Mouse (Mus musculus) forebrain, embryonic 11.5 days (tissue): ENCODE data around the gene Hoxb8. TPM values are rescaled to one million over a fixed set of nuclear protein-coding genes. Genes with fewer than 3 reads are reported as not detected.

Experiments used
- ATAC-seq: fragments of 200-750 bp; cut with Nextera tagmentation; replicated peaks from 2 replicates; pipeline ENCODE4 v1.8.0; 2017; ENCODE audit warnings: moderate TSS enrichment; ENCODE audit not compliant: low FRiP score
- DNase-seq: peaks from one replicate; pipeline ENCODE4 v3.0.0-alpha.2; 2017; ENCODE audit warnings: low spot score
- H3K27ac ChIP-seq: fragments of 300-500 bp; sonication (generic); 2 replicates; pipeline ENCODE4 v1.5.1; 2014; ENCODE audit warnings: low read depth, low read length
- H3K27me3 ChIP-seq: fragments of 300-500 bp; sonication (generic); 2 replicates; pipeline ENCODE4 v1.6.1; 2014; ENCODE audit warnings: mild to moderate bottlenecking, low read length, mixed read lengths; ENCODE audit not compliant: control insufficient read depth, insufficient read depth
- H3K36me3 ChIP-seq: fragments of 300-500 bp; sonication (generic); 2 replicates; pipeline ENCODE4 v1.6.1; 2014; ENCODE audit warnings: mild to moderate bottlenecking, low read length, moderate library complexity, mixed read lengths; ENCODE audit not compliant: control insufficient read depth, insufficient read depth
- H3K4me1 ChIP-seq: fragments of 300-500 bp; sonication (generic); replicated peaks from 2 replicates; pipeline ENCODE4 v1.6.1; 2014; ENCODE audit warnings: low read length, mixed read lengths; ENCODE audit not compliant: control insufficient read depth, insufficient read depth
- H3K4me2 ChIP-seq: fragments of 300-500 bp; sonication (generic); 2 replicates; pipeline ENCODE4 v1.6.1; 2014; ENCODE audit warnings: low read depth, mild to moderate bottlenecking, low read length, moderate library complexity, mixed read lengths; ENCODE audit not compliant: severe bottlenecking
- H3K4me3 ChIP-seq: fragments of 300-500 bp; sonication (generic); 2 replicates; pipeline ENCODE4 v1.5.1; 2014; ENCODE audit warnings: low read depth, low read length
- H3K9ac ChIP-seq: fragments of 300-500 bp; sonication (generic); 2 replicates; pipeline ENCODE4 v1.6.1; 2014; ENCODE audit warnings: low read length
- H3K9me3 ChIP-seq: fragments of 300-500 bp; sonication (generic); 2 replicates; pipeline ENCODE4 v1.6.1; 2016; ENCODE audit warnings: low read length, mixed read lengths; ENCODE audit not compliant: control insufficient read depth
- WGBS: fragments of 180-500 bp; shearing (Covaris S2); extraction: QIAGEN DNeasy Blood & Tissue Kit; methylation state at CpG from one replicate; pipeline ENCODE4 v1.1.7; 2014; 5-methylcytosine and 5-hydroxymethylcytosine counted together
- polyA plus RNA-seq: library from polyadenylated mRNA; unstranded; fragments of >200 nt; fragmentation: Nextera tagmentation; extraction: Ambion mirVana; gene quantifications from 2 replicates; pipeline ENCODE4 v1.2.1, GENCODE M21; 2014

Gene Hoxb8
- polyA plus RNA-seq, 1 experiment from 2014 or later = not detected

DNA sequence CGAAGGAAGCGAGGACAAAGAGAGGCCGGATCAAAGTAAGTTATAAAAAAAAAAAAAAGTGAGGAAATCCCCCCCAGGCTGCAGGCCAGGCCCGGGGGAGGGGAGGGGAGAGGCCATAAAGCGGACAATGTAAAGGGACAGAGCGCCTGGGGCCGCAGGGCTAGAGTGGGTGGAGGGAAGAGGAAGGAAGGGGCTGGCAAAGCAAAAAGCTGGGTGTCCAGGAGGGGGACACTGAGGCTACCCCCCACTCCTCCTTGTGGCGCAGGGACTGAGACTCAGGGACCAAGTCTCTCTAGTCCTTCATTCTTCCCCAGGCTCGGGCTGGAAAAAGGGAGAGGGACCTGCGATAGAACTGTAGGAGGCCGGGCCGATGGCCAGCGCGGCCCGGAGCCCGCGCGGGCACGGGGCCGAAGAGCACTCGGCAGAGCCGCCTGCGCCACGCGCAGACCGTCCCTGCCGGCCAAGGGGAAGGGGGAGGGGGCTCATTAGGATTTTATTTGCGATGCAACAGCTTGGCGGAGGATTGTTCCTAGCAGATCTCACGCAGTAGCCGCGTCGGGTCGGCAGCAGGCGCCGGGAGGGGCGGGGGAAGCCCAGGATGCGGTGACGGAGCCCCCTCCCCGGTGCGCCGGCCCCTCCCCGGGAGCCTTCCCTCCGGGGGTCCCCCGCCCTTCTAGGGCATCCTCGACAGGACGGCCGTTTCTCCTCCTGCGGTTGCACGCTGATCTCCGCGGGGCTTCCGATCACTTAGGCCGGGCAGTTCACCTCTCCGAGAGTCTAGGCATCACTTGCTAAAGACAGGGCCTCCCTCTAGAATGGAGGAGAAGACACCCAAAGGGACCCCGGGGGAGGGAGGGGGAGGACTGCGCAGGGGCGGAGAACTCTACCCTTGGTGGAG, 9.4 kb upstream of the Hoxb8 start:
- WGBS = under 1% methylated on average over 58 of the region's 58 CpGs
- H3K9me3 ChIP-seq = no peaks in the 10 kb centered on the region
- no peak overlapping the region for H3K4me2 ChIP-seq
- H3K9ac ChIP-seq = no peak overlapping the region
- H3K27me3 ChIP-seq = peaks cover 98% of the 10 kb centered on the region
- no peak for DNase-seq
- H3K4me3 ChIP-seq = no peak overlapping the region
- H3K4me1 ChIP-seq = 0 out of 2 replicates have a peak, but pooled peaks cover 5% of the 10 kb centered on the region
- H3K27ac ChIP-seq = no peak overlapping the region
- H3K36me3 ChIP-seq = no peaks in the 10 kb centered on the region
- ATAC-seq = no peak

DNA sequence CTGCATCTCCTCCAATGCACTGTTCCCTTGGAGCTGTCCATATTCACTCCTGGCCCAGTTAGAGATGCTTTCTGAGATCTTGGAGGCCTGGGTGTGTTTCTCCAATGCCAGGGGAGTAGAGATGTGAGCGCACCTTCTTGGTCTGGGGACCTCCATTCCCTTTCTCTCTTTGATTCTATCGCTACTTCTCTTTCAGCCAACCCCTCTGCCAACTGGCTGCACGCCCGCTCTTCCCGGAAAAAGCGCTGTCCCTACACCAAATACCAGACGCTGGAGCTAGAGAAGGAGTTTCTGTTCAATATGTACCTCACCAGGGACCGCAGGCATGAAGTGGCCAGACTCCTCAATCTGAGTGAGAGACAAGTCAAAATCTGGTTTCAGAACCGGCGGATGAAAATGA, 7.3 kb upstream of the Hoxb8 start:
- no peaks in the 10 kb centered on the region for H3K9me3 ChIP-seq
- no peak overlapping the region for H3K4me3 ChIP-seq
- H3K4me1 ChIP-seq = 0 out of 2 replicates have a peak, but pooled peaks cover 5% of the 10 kb centered on the region
- 3% methylated on average over 10 of the region's 10 CpGs for WGBS
- ATAC-seq (no peak), DNase-seq (no peak)
- H3K27me3 ChIP-seq = peaks cover 99% of the 10 kb centered on the region
- no peak overlapping the region for H3K9ac ChIP-seq
- no peak overlapping the region for H3K27ac ChIP-seq
- no peak overlapping the region for H3K4me2 ChIP-seq
- H3K36me3 ChIP-seq = no peaks in the 10 kb centered on the region

DNA sequence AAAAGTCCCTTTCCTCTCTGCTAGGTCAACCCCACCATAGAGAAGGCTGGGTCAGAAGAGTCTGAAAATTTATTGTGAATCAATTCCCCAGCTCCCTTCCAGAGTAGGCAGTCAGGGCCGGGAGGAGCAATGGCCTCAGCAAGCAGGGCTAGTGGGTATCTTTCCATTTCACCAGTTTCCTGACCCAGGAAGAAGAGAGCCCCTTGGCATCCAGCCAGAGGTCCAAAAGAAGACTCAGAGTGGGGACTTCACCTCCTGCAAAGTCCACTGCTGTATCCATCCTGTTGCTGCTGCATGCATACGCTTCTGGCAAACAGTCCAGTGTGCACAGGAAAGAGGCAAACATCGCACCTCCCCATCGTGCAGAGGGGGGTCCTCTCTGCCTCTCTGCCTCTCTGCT, 5.8 kb upstream of the Hoxb8 start:
- H3K27me3 ChIP-seq = peaks cover 99% of the 10 kb centered on the region
- no peak overlapping the region for H3K4me2 ChIP-seq
- H3K36me3 ChIP-seq = no peaks in the 10 kb centered on the region
- H3K9ac ChIP-seq = no peak overlapping the region
- no peak overlapping the region for H3K27ac ChIP-seq
- no peaks in the 10 kb centered on the region for H3K9me3 ChIP-seq
- DNase-seq = no peak
- 8% methylated on average over 4 of the region's 4 CpGs for WGBS
- 0 out of 2 replicates have a peak, but pooled peaks cover 5% of the 10 kb centered on the region for H3K4me1 ChIP-seq
- ATAC-seq = no peak
- H3K4me3 ChIP-seq = no peak overlapping the region

DNA sequence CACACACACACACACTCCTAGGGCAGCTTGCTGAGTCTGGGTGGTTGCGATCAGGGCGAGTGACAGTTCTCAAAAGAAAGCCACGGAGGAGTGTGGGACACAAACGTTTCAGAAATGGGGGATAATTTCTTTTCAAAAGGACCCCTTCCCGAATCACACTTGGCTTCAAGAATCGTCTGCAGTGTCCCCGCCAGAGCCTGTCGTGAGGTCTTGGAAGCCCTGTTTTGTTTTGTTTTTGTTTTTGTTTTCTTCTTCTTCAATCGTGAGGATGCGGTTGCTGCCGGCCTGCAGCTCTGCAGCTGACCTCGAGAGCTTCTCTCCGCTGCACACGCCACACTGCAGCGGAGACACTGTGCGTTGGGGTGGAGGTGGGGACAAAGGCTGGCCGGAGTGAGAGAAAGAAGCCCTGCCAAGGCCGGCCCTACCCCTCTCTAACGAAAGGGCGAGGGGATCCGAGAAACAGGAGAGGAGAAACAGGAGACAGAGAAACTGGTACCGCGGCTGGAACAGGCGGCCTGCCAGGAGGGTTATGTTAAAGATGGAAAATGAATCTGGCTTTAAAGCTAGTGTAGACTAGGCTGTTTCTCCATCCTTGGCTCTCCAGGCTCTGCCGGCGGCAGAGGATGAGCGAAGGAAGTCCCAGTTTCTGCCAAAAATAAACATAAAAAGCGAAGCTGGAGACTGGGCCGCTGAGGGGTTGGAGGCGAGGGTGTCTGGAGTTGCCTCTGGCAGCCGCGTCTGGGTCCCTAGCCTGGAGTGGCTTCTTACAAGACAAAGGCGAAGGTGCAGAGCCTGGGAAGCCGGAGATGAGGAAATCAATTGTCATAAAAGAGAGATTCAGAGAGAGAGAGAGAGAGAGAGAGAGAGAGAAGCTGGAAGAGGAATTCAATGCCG, 4.3 kb upstream of the Hoxb8 start:
- Histone ChIP-seq H3K36me3 (no peaks in the 10 kb centered on the region), H3K4me2 (no peak overlapping the region), H3K4me3 (no peak overlapping the region), H3K27ac (no peak overlapping the region), H3K27me3 (peaks cover 98% of the 10 kb centered on the region), H3K4me1 (0 out of 2 replicates have a peak, but pooled peaks cover under 1% of the 10 kb centered on the region), H3K9ac (no peak overlapping the region), H3K9me3 (no peaks in the 10 kb centered on the region)
- no peak for DNase-seq
- no peak for ATAC-seq
- 1% methylated on average over 35 of the region's 35 CpGs for WGBS

DNA sequence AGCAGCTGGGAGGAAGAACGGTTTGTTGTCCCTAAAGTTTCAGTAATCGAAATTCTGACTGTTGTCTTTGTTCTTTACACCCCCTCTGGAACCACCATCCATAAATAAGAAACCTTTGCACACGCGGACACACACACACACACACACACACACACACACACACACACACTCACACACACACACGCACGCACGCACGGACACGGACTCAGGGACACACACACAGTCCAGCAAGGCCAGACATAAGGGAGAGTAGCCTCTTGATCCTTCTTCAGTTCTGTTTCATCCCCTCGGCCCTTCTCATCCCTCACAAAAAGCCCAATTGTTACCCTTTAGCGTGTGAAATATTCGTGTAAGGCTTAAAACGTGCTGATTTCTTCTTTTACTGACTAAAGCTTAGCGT, 3.4 kb upstream of the Hoxb8 start:
- Histone ChIP-seq H3K27ac (no peak overlapping the region), H3K27me3 (peaks cover 98% of the 10 kb centered on the region), H3K9me3 (no peaks in the 10 kb centered on the region), H3K4me1 (no peaks in the 10 kb centered on the region; the same call in 1 of the 2 replicates), H3K4me3 (no peak overlapping the region), H3K4me2 (no peak overlapping the region), H3K36me3 (no peaks in the 10 kb centered on the region), H3K9ac (no peak overlapping the region)
- ATAC-seq (no peak), DNase-seq (no peak)
- 16% methylated on average over 14 of the region's 14 CpGs for WGBS

DNA sequence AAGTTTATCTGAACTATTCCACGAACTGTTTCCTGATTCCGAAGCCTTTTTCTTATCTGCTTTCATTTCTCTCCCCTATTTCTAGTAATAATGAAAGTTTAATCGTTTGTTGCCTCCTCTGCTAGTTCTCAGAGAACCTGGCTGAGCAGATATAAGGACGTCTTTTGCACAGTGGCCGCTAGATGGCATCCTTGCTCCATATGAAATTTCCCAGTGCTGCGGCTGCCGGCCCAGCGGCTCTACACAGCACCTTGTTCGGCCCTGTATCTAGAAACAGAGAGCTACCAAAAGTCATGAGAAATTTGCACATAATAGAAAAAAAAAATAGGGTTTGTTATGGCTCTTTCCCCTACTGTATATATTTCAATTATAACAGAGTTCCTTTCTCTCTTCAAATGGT, 2.9 kb upstream of the Hoxb8 start:
- DNase-seq (peak; percentile 92), ATAC-seq (no peak)
- H3K36me3 ChIP-seq = no peaks in the 10 kb centered on the region
- no peak overlapping the region for H3K9ac ChIP-seq
- peaks cover 98% of the 10 kb centered on the region for H3K27me3 ChIP-seq
- H3K27ac ChIP-seq = no peak overlapping the region
- no peak overlapping the region for H3K4me2 ChIP-seq
- WGBS = under 1% methylated on average over 9 of the region's 9 CpGs
- H3K4me3 ChIP-seq = no peak overlapping the region
- H3K9me3 ChIP-seq = no peaks in the 10 kb centered on the region
- no peaks in the 10 kb centered on the region; the same call in 1 of the 2 replicates for H3K4me1 ChIP-seq

DNA sequence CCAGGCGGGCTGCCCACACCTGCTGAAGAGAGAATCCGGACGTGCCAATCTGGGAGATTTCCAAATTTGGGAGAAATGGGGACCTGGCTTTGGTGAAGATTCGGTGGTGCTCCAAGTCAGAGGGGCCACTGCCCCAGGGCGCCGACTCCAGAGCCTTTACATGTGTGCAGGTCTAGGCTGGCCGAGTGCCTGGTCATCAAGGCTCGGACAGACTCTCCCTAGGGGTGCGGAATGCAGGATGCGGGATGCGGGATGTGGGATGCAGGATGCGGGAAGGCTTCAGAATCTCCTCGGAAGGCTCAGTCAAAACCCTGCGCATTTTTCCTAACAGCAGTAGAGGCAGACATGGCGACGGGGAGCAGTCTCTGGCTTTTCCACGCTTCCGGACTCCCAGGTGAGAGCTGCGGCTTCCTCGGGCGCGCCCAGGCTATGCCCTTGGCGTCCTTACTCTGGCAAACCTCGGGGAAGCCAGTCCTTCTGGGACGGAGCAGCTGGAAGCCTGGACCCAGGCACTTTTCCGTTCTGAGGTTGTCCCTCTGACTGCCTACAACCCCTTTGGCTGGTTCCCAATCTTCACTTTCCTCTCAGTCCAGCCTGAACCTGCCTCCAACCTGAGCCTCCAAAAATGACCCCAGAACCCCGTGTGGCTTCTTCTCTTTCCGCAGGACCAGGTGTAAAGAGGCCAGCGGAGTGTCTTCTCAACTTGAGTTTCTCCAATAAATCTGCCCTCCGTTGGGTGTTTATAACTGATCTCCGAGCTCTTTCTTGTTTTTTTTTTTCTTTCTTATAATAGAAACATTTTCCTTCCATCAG, 2.1 kb upstream of the Hoxb8 start:
- 3% methylated on average over 31 of the region's 31 CpGs for whole genome bisulfite sequencing
- no peak for ATAC-seq
- no peaks in the 10 kb centered on the region for H3K9me3 ChIP-seq

More for the DNA sequence above, 2.1 kb upstream of the Hoxb8 start:
- no peaks in the 10 kb centered on the region; the same call in 1 of the 2 replicates for H3K4me1 ChIP-seq
- H3K4me2 ChIP-seq = no peak overlapping the region
- no peak for DNase-seq
- peaks cover 98% of the 10 kb centered on the region for H3K27me3 ChIP-seq
- no peaks in the 10 kb centered on the region for H3K36me3 ChIP-seq
- no peak overlapping the region for H3K9ac ChIP-seq
- H3K4me3 ChIP-seq = no peak overlapping the region
- no peak overlapping the region for H3K27ac ChIP-seq
